9 mouse cellular contexts compared by ENCODE assay signal in the genomic region with DNA sequence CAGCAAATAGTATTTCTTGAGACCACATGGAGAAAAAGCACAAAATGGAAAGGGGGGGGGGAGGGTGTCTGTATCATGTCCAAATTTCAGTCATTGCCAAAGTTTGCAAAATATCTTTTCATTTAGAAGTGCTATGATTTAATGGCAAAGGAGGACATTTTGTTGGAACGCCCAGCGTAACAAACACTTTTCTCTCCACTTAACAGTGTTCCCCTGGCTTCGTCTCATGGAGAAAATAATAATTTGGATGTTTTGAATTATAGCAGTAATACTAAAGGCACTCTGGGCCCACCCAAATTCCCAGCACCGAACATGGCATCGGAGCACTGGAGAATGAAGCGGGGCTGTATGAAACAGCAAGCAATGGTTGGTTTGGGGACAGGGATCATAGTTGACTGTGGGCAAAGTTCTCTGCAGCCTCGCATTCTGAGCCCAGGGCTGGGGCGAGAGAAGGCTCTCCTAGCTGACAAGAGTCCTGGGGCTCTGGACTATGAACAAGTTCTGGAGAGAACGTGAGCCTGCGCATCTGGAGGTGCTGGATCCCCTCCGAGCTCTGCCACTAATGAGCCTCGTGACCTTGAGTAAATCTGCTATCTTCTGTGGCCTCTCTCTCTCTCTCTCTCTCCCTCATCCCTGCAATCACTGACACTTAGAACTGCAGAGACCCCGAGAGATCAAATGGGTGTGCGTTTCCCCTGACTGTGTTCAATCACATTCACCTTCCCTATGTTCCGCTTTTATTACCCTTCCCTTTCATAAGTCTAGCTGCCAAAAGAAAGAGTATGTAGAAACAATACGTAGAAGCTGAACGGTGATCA.
DNase-seq lines count a peak whose midpoint lies in the region; ATAC-seq lines count a peak whose summit lies in the region.
"Had no signal": no experiment of that assay in that cellular context is flagged by ENCODE, and none has a peak within 500 bp of the region (broad histone marks: within the 10 kb centered on the region; RNA-seq: fewer than 3 reads in every experiment).

No protein-coding gene starts in this region.

- H3K9me3 ChIP-seq in kidney, embryonic 14.5 days (ENCODE audit: control insufficient read depth, low read length) = no peaks in the 10 kb centered on the region
- H3K9me3 ChIP-seq in embryonic facial prominence, embryonic 15.5 days (replicated peaks) = no peaks in the 10 kb centered on the region
- H3K9me3 ChIP-seq in heart, embryonic 13.5 days = no peaks in the 10 kb centered on the region

- no peak overlapping the region for H3K4me3 ChIP-seq in kidney, embryonic 14.5 days (ENCODE audit: low read length)
- no peak overlapping the region for H3K4me3 ChIP-seq in embryonic facial prominence, embryonic 15.5 days (replicated peaks)
- no peak overlapping the region for H3K4me3 ChIP-seq in heart, embryonic 13.5 days

- no peak overlapping the region for H3K27ac ChIP-seq in kidney, embryonic 14.5 days (ENCODE audit: low read depth, low read length)
- peak overlapping the region; percentile 83 for H3K27ac ChIP-seq in embryonic facial prominence, embryonic 15.5 days (replicated peaks)
- peak overlapping the region; percentile 5; the same call in 1 of the 2 replicates for H3K27ac ChIP-seq in heart, embryonic 13.5 days (replicated peaks)

- no peak for DNase-seq in kidney, adult 9 months
- DNase-seq in ovary, postnatal 14 days (ENCODE audit: low spot score) = peak; percentile 29
- no peak for DNase-seq in embryo, embryonic 9.5 days (ENCODE audit: extremely low spot score)
- no peak for DNase-seq in thymus, postnatal 4 days
- no peak for DNase-seq in thymus, postnatal 36 days
- DNase-seq: adrenal gland, adult 8-10 months had no signal

- 70% methylated on average over 16 of the region's 17 CpGs for WGBS in kidney, embryonic 14.5 days
- 62% methylated on average over 17 of the region's 17 CpGs for WGBS in embryonic facial prominence, embryonic 15.5 days
- 65% methylated on average over 17 of the region's 17 CpGs for WGBS in heart, embryonic 13.5 days

- ATAC-seq in kidney, embryonic 14.5 days (ENCODE audit: low FRiP score, low TSS enrichment) = peak; percentile 35; the same call in 1 of the 2 replicates
- ATAC-seq in embryonic facial prominence, embryonic 15.5 days (ENCODE audit: insufficient number of reproducible peaks, low FRiP score, low TSS enrichment, low read depth) = peak; percentile 61
- no peak for ATAC-seq in heart, embryonic 13.5 days (ENCODE audit: extremely low read depth, insufficient number of reproducible peaks, low FRiP score, low TSS enrichment)

- no peaks in the 10 kb centered on the region for H3K4me1 ChIP-seq in kidney, embryonic 14.5 days (ENCODE audit: control insufficient read depth, insufficient read depth, low read length)
- H3K4me1 ChIP-seq in embryonic facial prominence, embryonic 15.5 days = peaks cover 5% of the 10 kb centered on the region; the same call in 1 of the 2 replicates
- peaks cover 4% of the 10 kb centered on the region for H3K4me1 ChIP-seq in heart, embryonic 13.5 days

- H3K4me2 ChIP-seq in kidney, embryonic 14.5 days (replicated peaks; ENCODE audit: low read depth, low read length) = no peak overlapping the region
- no peak overlapping the region for H3K4me2 ChIP-seq in embryonic facial prominence, embryonic 15.5 days (replicated peaks)
- H3K4me2 ChIP-seq in heart, embryonic 13.5 days = no peak overlapping the region

- H3K36me3 ChIP-seq in kidney, embryonic 14.5 days (ENCODE audit: control insufficient read depth, insufficient read depth, low read length) = no peaks in the 10 kb centered on the region
- H3K36me3 ChIP-seq in embryonic facial prominence, embryonic 15.5 days = no peaks in the 10 kb centered on the region
- no peaks in the 10 kb centered on the region for H3K36me3 ChIP-seq in heart, embryonic 13.5 days

- no peaks in the 10 kb centered on the region for H3K27me3 ChIP-seq in kidney, embryonic 14.5 days (ENCODE audit: control insufficient read depth, insufficient read depth, low read length)
- H3K27me3 ChIP-seq in embryonic facial prominence, embryonic 15.5 days = no peaks in the 10 kb centered on the region
- H3K27me3 ChIP-seq in heart, embryonic 13.5 days (replicated peaks) = no peaks in the 10 kb centered on the region

- no peak overlapping the region for H3K9ac ChIP-seq in kidney, embryonic 14.5 days (ENCODE audit: low read depth, low read length)
- no peak overlapping the region for H3K9ac ChIP-seq in embryonic facial prominence, embryonic 15.5 days
- no peak overlapping the region for H3K9ac ChIP-seq in heart, embryonic 13.5 days
